Mouse (Mus musculus): Measurements from ENCODE around the gene Gm17387. TPM values are rescaled to one million over a fixed set of nuclear protein-coding genes. Genes with fewer than 3 reads are reported as not detected.
A peak's percentile ranks its signal among the peaks of the same experiment; 100 is the strongest.

The Gm17387 gene
- not detected in 2 replicates for polyA plus RNA-seq (2011; ENCODE audit: insufficient read depth, insufficient read length, low read depth, missing spikeins)

- H3K36me3 ChIP-seq (ENCODE audit: control insufficient read depth, insufficient read depth, low read length, poor library complexity, severe bottlenecking) = no peaks in the 10 kb centered on the region
- no peaks in the 10 kb centered on the region for H3K27me3 ChIP-seq (ENCODE audit: control insufficient read depth, insufficient read depth, low read length, poor library complexity, severe bottlenecking)
- peaks cover 2% of the 10 kb centered on the region for H3K4me1 ChIP-seq (ENCODE audit: control insufficient read depth, insufficient read depth, low read length)
- TF ChIP-seq CTCF (IDR thresholded peaks at IDR 0.05; ENCODE audit: low read depth, low read length) (no peak), EP300 (IDR thresholded peaks at IDR 0.05; ENCODE audit: insufficient read depth, low read depth, low read length) (no peak), POLR2A (IDR thresholded peaks at IDR 0.05; ENCODE audit: insufficient read depth, low read length) (no peak)
- H3K9me3 ChIP-seq (replicated peaks; ENCODE audit: control insufficient read depth, insufficient read depth, low read length, poor library complexity, severe bottlenecking) = no peaks in the 10 kb centered on the region
- H3K4me3 ChIP-seq (ENCODE audit: low read depth, low read length) = no peak within 1 kb of the TSS
- H3K27ac ChIP-seq (ENCODE audit: insufficient read depth, low read length) = no peak within 1 kb of the TSS
- H3K9ac ChIP-seq (ENCODE audit: low read depth, poor library complexity, severe bottlenecking) = no peak within 1 kb of the TSS
These were observed at the start of gene Gm17387 for GRCm38 (mm10) chr7:141028831-141029230. TSS of gene Gm17387 (plus strand) at chr7:141029131.

GRCm38 (mm10) chr7:140981704-140982103 is 47.2 kb upstream of the Gm17387 start:
- H3K9ac ChIP-seq (ENCODE audit: low read depth, poor library complexity, severe bottlenecking) = no peak overlapping the region
- H3K27ac ChIP-seq (ENCODE audit: insufficient read depth, low read length) = no peak overlapping the region
- no peak for TF ChIP-seq CTCF (IDR thresholded peaks at IDR 0.05; ENCODE audit: low read depth, low read length)
- TF ChIP-seq EP300 (IDR thresholded peaks at IDR 0.05; ENCODE audit: insufficient read depth, low read depth, low read length) = no peak
- no peak for TF ChIP-seq POLR2A (IDR thresholded peaks at IDR 0.05; ENCODE audit: insufficient read depth, low read length)
- no peaks in the 10 kb centered on the region for H3K36me3 ChIP-seq (ENCODE audit: control insufficient read depth, insufficient read depth, low read length, poor library complexity, severe bottlenecking)
- no peaks in the 10 kb centered on the region for H3K9me3 ChIP-seq (replicated peaks; ENCODE audit: control insufficient read depth, insufficient read depth, low read length, poor library complexity, severe bottlenecking)
- no peaks in the 10 kb centered on the region for H3K4me1 ChIP-seq (ENCODE audit: control insufficient read depth, insufficient read depth, low read length)
- H3K27me3 ChIP-seq (ENCODE audit: control insufficient read depth, insufficient read depth, low read length, poor library complexity, severe bottlenecking) = no peaks in the 10 kb centered on the region
- no peak overlapping the region for H3K4me3 ChIP-seq (ENCODE audit: low read depth, low read length)

GRCm38 (mm10) chr7:140982971-140983370 is 46.0 kb upstream of the Gm17387 start:
- no peak overlapping the region for H3K9ac ChIP-seq (ENCODE audit: low read depth, poor library complexity, severe bottlenecking)
- no peaks in the 10 kb centered on the region for H3K27me3 ChIP-seq (ENCODE audit: control insufficient read depth, insufficient read depth, low read length, poor library complexity, severe bottlenecking)
- no peaks in the 10 kb centered on the region for H3K36me3 ChIP-seq (ENCODE audit: control insufficient read depth, insufficient read depth, low read length, poor library complexity, severe bottlenecking)
- H3K4me3 ChIP-seq (ENCODE audit: low read depth, low read length) = no peak overlapping the region
- H3K4me1 ChIP-seq (ENCODE audit: control insufficient read depth, insufficient read depth, low read length) = no peaks in the 10 kb centered on the region
- TF ChIP-seq EP300 (IDR thresholded peaks at IDR 0.05; ENCODE audit: insufficient read depth, low read depth, low read length) = no peak
- peak overlapping the region; percentile 12; the same call in 1 of the 2 replicates for H3K27ac ChIP-seq (ENCODE audit: insufficient read depth, low read length)
- no peaks in the 10 kb centered on the region for H3K9me3 ChIP-seq (replicated peaks; ENCODE audit: control insufficient read depth, insufficient read depth, low read length, poor library complexity, severe bottlenecking)

GRCm38 (mm10) chr7:140987182-140988138 is 41.5 kb upstream of the Gm17387 start:
- Histone ChIP-seq H3K36me3 (ENCODE audit: control insufficient read depth, insufficient read depth, low read length, poor library complexity, severe bottlenecking) (no peaks in the 10 kb centered on the region), H3K9ac (ENCODE audit: low read depth, poor library complexity, severe bottlenecking) (no peak overlapping the region)
- TF ChIP-seq EP300 (IDR thresholded peaks at IDR 0.05; ENCODE audit: insufficient read depth, low read depth, low read length) (no peak), CTCF (IDR thresholded peaks at IDR 0.05; ENCODE audit: low read depth, low read length) (no peak), POLR2A (IDR thresholded peaks at IDR 0.05; ENCODE audit: insufficient read depth, low read length) (no peak)

GRCm38 (mm10) chr7:140989022-140989421 is 39.9 kb upstream of the Gm17387 start:
- H3K9ac ChIP-seq (ENCODE audit: low read depth, poor library complexity, severe bottlenecking) = no peak overlapping the region; the same call in 1 of the 2 replicates
- no peak for TF ChIP-seq EP300 (IDR thresholded peaks at IDR 0.05; ENCODE audit: insufficient read depth, low read depth, low read length)

More at GRCm38 (mm10) chr7:140987182-140988138, 41.5 kb upstream of the Gm17387 start:
- no peaks in the 10 kb centered on the region for H3K27me3 ChIP-seq (ENCODE audit: control insufficient read depth, insufficient read depth, low read length, poor library complexity, severe bottlenecking)
- H3K9me3 ChIP-seq (replicated peaks; ENCODE audit: control insufficient read depth, insufficient read depth, low read length, poor library complexity, severe bottlenecking) = no peaks in the 10 kb centered on the region
- H3K27ac ChIP-seq (ENCODE audit: insufficient read depth, low read length) = peak overlapping the region; percentile 33; the same call in 1 of the 2 replicates
- H3K4me3 ChIP-seq (ENCODE audit: low read depth, low read length) = no peak overlapping the region
- H3K4me1 ChIP-seq (ENCODE audit: control insufficient read depth, insufficient read depth, low read length) = peaks cover 13% of the 10 kb centered on the region

GRCm38 (mm10) chr7:140990185-140990584 is 38.7 kb upstream of the Gm17387 start:
- peak overlapping the region; percentile 3; the same call in 1 of the 2 replicates for H3K4me3 ChIP-seq (ENCODE audit: low read depth, low read length)
- no peak overlapping the region for H3K9ac ChIP-seq (ENCODE audit: low read depth, poor library complexity, severe bottlenecking)
- TF ChIP-seq CTCF (IDR thresholded peaks at IDR 0.05; ENCODE audit: low read depth, low read length) = no peak
- TF ChIP-seq POLR2A (IDR thresholded peaks at IDR 0.05; ENCODE audit: insufficient read depth, low read length) = no peak
- TF ChIP-seq EP300 (IDR thresholded peaks at IDR 0.05; ENCODE audit: insufficient read depth, low read depth, low read length) = no peak
- H3K27ac ChIP-seq (ENCODE audit: insufficient read depth, low read length) = peak overlapping the region; percentile 2; the same call in 1 of the 2 replicates
- peaks cover 13% of the 10 kb centered on the region for H3K4me1 ChIP-seq (ENCODE audit: control insufficient read depth, insufficient read depth, low read length)
- H3K27me3 ChIP-seq (ENCODE audit: control insufficient read depth, insufficient read depth, low read length, poor library complexity, severe bottlenecking) = no peaks in the 10 kb centered on the region
- H3K36me3 ChIP-seq (ENCODE audit: control insufficient read depth, insufficient read depth, low read length, poor library complexity, severe bottlenecking) = no peaks in the 10 kb centered on the region
- H3K9me3 ChIP-seq (replicated peaks; ENCODE audit: control insufficient read depth, insufficient read depth, low read length, poor library complexity, severe bottlenecking) = no peaks in the 10 kb centered on the region

More at GRCm38 (mm10) chr7:140989022-140989421, 39.9 kb upstream of the Gm17387 start:
- Histone ChIP-seq H3K36me3 (ENCODE audit: control insufficient read depth, insufficient read depth, low read length, poor library complexity, severe bottlenecking) (no peaks in the 10 kb centered on the region), H3K27me3 (ENCODE audit: control insufficient read depth, insufficient read depth, low read length, poor library complexity, severe bottlenecking) (no peaks in the 10 kb centered on the region), H3K4me3 (ENCODE audit: low read depth, low read length) (no peak overlapping the region), H3K27ac (ENCODE audit: insufficient read depth, low read length) (no peak overlapping the region; the same call in 1 of the 2 replicates), H3K4me1 (ENCODE audit: control insufficient read depth, insufficient read depth, low read length) (peaks cover 13% of the 10 kb centered on the region), H3K9me3 (replicated peaks; ENCODE audit: control insufficient read depth, insufficient read depth, low read length, poor library complexity, severe bottlenecking) (no peaks in the 10 kb centered on the region)
